Mouse (Mus musculus): ENCODE results near the gene Vps26b.

GRCm38 (mm10) chr9:26985668-26986277, 44.1 kb downstream of the Vps26b start:
- TF ChIP-seq CTCF (IDR thresholded peaks at IDR 0.05; ENCODE audit: low read depth) (no peak), EP300 (optimal IDR thresholded peaks at IDR 0.05) (no peak)
